ENCODE assay signal across 28 mouse cellular contexts in the genomic region with DNA sequence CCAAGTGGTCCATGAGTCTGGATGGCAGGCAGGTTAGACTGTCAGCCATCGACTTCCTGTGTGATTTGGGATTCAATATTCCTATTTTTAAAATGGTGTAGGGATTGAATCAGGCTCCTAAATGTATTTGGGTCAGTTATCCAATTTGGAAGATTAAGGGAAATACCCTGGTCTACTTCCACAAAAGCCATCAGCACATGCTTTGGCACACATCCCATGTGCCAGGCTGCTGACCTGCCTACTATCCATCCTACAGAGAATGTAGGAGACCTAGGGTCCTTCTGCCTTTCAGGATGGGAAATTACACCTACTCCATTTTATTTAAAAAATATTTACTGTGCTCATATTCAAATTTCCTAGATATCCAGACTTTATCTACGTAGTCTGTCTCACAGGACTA. TPM values are rescaled to one million over a fixed set of nuclear protein-coding genes. Genes with fewer than 3 reads are reported as not detected.
A peak's percentile ranks its signal among the peaks of the same experiment; 100 is the strongest.
DNase-seq lines count a peak whose midpoint lies in the region; ATAC-seq lines count a peak whose summit lies in the region.
"Had no signal": no experiment of that assay in that cellular context is flagged by ENCODE, and none has a peak within 500 bp of the region (broad histone marks: within the 10 kb centered on the region; RNA-seq: fewer than 3 reads in every experiment).

No protein-coding gene starts in this region.

- WGBS in hindbrain, embryonic 14.5 days = 89% methylated on average over 2 of the region's 2 CpGs
- 82% methylated on average over 2 of the region's 2 CpGs for WGBS in hindbrain, embryonic 11.5 days
- 86% methylated on average over 2 of the region's 2 CpGs for WGBS in neural tube, embryonic 12.5 days
- WGBS in neural tube, embryonic 15.5 days = 81% methylated on average over 2 of the region's 2 CpGs

- H3K9me3 ChIP-seq in hindbrain, embryonic 14.5 days (ENCODE audit: control insufficient read depth, low read length) = 0 out of 2 replicates have a peak, but pooled peaks cover 2% of the 10 kb centered on the region
- no peaks in the 10 kb centered on the region for H3K9me3 ChIP-seq in hindbrain, embryonic 11.5 days (ENCODE audit: control insufficient read depth, low read length)
- H3K9me3 ChIP-seq in neural tube, embryonic 12.5 days = no peaks in the 10 kb centered on the region
- H3K9me3 ChIP-seq in neural tube, embryonic 15.5 days (replicated peaks) = no peaks in the 10 kb centered on the region
- H3K9me3 ChIP-seq: forebrain, embryonic 10.5 days; forebrain, embryonic 13.5 days had no signal

- H3K36me3 ChIP-seq in hindbrain, embryonic 14.5 days (replicated peaks; ENCODE audit: control insufficient read depth, insufficient read depth) = no peaks in the 10 kb centered on the region
- no peaks in the 10 kb centered on the region for H3K36me3 ChIP-seq in hindbrain, embryonic 11.5 days (ENCODE audit: control insufficient read depth, insufficient read depth, low read length)
- no peaks in the 10 kb centered on the region for H3K36me3 ChIP-seq in neural tube, embryonic 12.5 days
- no peaks in the 10 kb centered on the region for H3K36me3 ChIP-seq in neural tube, embryonic 15.5 days
- H3K36me3 ChIP-seq: forebrain, embryonic 10.5 days had no signal

- H3K27me3 ChIP-seq in hindbrain, embryonic 14.5 days (ENCODE audit: control insufficient read depth, insufficient read depth, low read length) = peaks cover 46% of the 10 kb centered on the region
- peaks cover 41% of the 10 kb centered on the region for H3K27me3 ChIP-seq in hindbrain, embryonic 11.5 days (ENCODE audit: control insufficient read depth, insufficient read depth, low read length)
- peaks cover 48% of the 10 kb centered on the region for H3K27me3 ChIP-seq in neural tube, embryonic 12.5 days (replicated peaks)
- peaks cover 46% of the 10 kb centered on the region for H3K27me3 ChIP-seq in neural tube, embryonic 15.5 days (replicated peaks)

- H3K9ac ChIP-seq in hindbrain, embryonic 14.5 days = no peak overlapping the region
- H3K9ac ChIP-seq in hindbrain, embryonic 11.5 days (ENCODE audit: low read depth, low read length) = no peak overlapping the region
- no peak overlapping the region for H3K9ac ChIP-seq in neural tube, embryonic 12.5 days
- no peak overlapping the region for H3K9ac ChIP-seq in neural tube, embryonic 15.5 days (replicated peaks)
- H3K9ac ChIP-seq: forebrain, embryonic 13.5 days had no signal

- 0 out of 2 replicates have a peak overlapping the region, but pooled peaks have one; percentile 0 for H3K4me3 ChIP-seq in hindbrain, embryonic 14.5 days (replicated peaks; ENCODE audit: low read length)
- no peak overlapping the region for H3K4me3 ChIP-seq in hindbrain, embryonic 11.5 days (ENCODE audit: low read depth, low read length)
- no peak overlapping the region for H3K4me3 ChIP-seq in neural tube, embryonic 12.5 days
- peak overlapping the region; percentile 47; the same call in 1 of the 2 replicates for H3K4me3 ChIP-seq in neural tube, embryonic 15.5 days (replicated peaks)
- H3K4me3 ChIP-seq: forebrain, embryonic 10.5 days; forebrain, embryonic 13.5 days had no signal

- peak; percentile 32 for DNase-seq in cerebellum, adult 9-11 months
- no peak for DNase-seq in cerebellum, adult 8-10 months
- no peak for DNase-seq in hindbrain, embryonic 14.5 days (ENCODE audit: low spot score)
- DNase-seq in hindbrain, embryonic 11.5 days (ENCODE audit: low spot score) = no peak
- DNase-seq in neural tube, embryonic 10.5 days (ENCODE audit: extremely low spot score, low spot score) = no peak
- DNase-seq: adrenal gland, adult 2 months; adrenal gland, postnatal 14 days; gastrocnemius, postnatal 10 days; gastrocnemius, postnatal 36 days; heart, adult 11 months; kidney, adult 18-20 months had no signal

- H3K27ac ChIP-seq in hindbrain, embryonic 14.5 days = no peak overlapping the region
- no peak overlapping the region for H3K27ac ChIP-seq in hindbrain, embryonic 11.5 days (ENCODE audit: low read depth, low read length)
- H3K27ac ChIP-seq in neural tube, embryonic 12.5 days = no peak overlapping the region
- no peak overlapping the region for H3K27ac ChIP-seq in neural tube, embryonic 15.5 days (replicated peaks)
- H3K27ac ChIP-seq: forebrain, embryonic 10.5 days; forebrain, embryonic 13.5 days had no signal

- no peak for ATAC-seq in hindbrain, embryonic 14.5 days (ENCODE audit: low FRiP score)
- no peak for ATAC-seq in hindbrain, embryonic 11.5 days (ENCODE audit: low FRiP score)
- no peak for ATAC-seq in neural tube, embryonic 12.5 days (ENCODE audit: low FRiP score, low read depth)
- ATAC-seq in neural tube, embryonic 15.5 days (ENCODE audit: low FRiP score) = no peak
- no peak for ATAC-seq in granulocyte monocyte progenitor cell, adult 5-6 weeks (replicated peaks; ENCODE audit: poor library complexity, severe bottlenecking)
- ATAC-seq: CD4-positive, CD25-positive, alpha-beta regulatory T cell, adult 4 months; forebrain, embryonic 13.5 days; forebrain, embryonic 16.5 days; inflammation-experienced regulatory T-cells, adult 6 months; intestine, embryonic 16.5 days had no signal

- H3K4me2 ChIP-seq in hindbrain, embryonic 14.5 days (replicated peaks) = peak overlapping the region; percentile 45
- no peak overlapping the region for H3K4me2 ChIP-seq in hindbrain, embryonic 11.5 days (replicated peaks; ENCODE audit: low read depth, low read length)
- peak overlapping the region; percentile 66; the same call in 1 of the 2 replicates for H3K4me2 ChIP-seq in neural tube, embryonic 12.5 days (replicated peaks)
- H3K4me2 ChIP-seq in neural tube, embryonic 15.5 days = peak overlapping the region; percentile 56
- H3K4me2 ChIP-seq: forebrain, embryonic 13.5 days; heart, embryonic 11.5 days had no signal

- H3K4me1 ChIP-seq in hindbrain, embryonic 14.5 days (replicated peaks; ENCODE audit: control insufficient read depth, insufficient read depth, low read length) = 0 out of 2 replicates have a peak, but pooled peaks cover 3% of the 10 kb centered on the region
- peaks cover 8% of the 10 kb centered on the region; the same call in 1 of the 2 replicates for H3K4me1 ChIP-seq in hindbrain, embryonic 11.5 days (replicated peaks; ENCODE audit: control insufficient read depth, insufficient read depth, low read length)
- H3K4me1 ChIP-seq in neural tube, embryonic 12.5 days = peaks cover 19% of the 10 kb centered on the region
- H3K4me1 ChIP-seq in neural tube, embryonic 15.5 days = peaks cover 25% of the 10 kb centered on the region

RNA-seq across cellular contexts. Expression of a gene that starts 4.0 kb away (rescaled TPM):
- polyA plus RNA-seq in hindbrain, embryonic 14.5 days (2014; fragmentation: Nextera tagmentation; extraction: Ambion mirVana) = 21.2 and 23.0 TPM in 2 replicates
- 12.9 and 19.0 TPM in 2 replicates for polyA plus RNA-seq in hindbrain, embryonic 11.5 days (2014; fragmentation: Nextera tagmentation; extraction: Ambion mirVana)
- polyA plus RNA-seq in neural tube, embryonic 12.5 days (2016; fragmentation: Nextera tagmentation; extraction: Ambion mirVana) = 64.6 and 83.5 TPM in 2 replicates
- 20.3 and 23.2 TPM in 2 replicates for polyA plus RNA-seq in neural tube, embryonic 15.5 days (2015; fragmentation: Nextera tagmentation; extraction: Ambion mirVana)
- total RNA-seq in granulocyte monocyte progenitor cell, adult 5-6 weeks (2014; fragmentation: Nextera tagmentation) = not detected in 2 replicates
- not detected in 2 replicates for total RNA-seq in granulocyte monocyte progenitor cell, adult 5-6 weeks (2017)
- total RNA-seq: adrenal gland, postnatal 14 days; gastrocnemius, adult 18-20 months; gastrocnemius, postnatal 10 days; gastrocnemius, postnatal 36 days; heart, adult 8-10 months; heart, postnatal 25 days; hematopoietic stem cell, adult 5-6 weeks; MEL had no signal
- polyA plus RNA-seq: C2C12; CD4-positive, CD25-positive, alpha-beta regulatory T cell, adult 4 months; forebrain, embryonic 10.5 days; forebrain, embryonic 13.5 days; forebrain, embryonic 16.5 days; heart, embryonic 11.5 days; heart, postnatal 0 days; inflammation-experienced regulatory T-cells, adult 6 months; intestine, embryonic 16.5 days had no signal

RNA-seq across cellular contexts. Expression of a gene that starts 44.4 kb away (rescaled TPM):
- polyA plus RNA-seq in hindbrain, embryonic 14.5 days (2014; fragmentation: Nextera tagmentation; extraction: Ambion mirVana) = 418 and 450 TPM in 2 replicates
- 962 and 974 TPM in 2 replicates for polyA plus RNA-seq in hindbrain, embryonic 11.5 days (2014; fragmentation: Nextera tagmentation; extraction: Ambion mirVana)
- polyA plus RNA-seq in neural tube, embryonic 12.5 days (2016; fragmentation: Nextera tagmentation; extraction: Ambion mirVana) = 614 and 622 TPM in 2 replicates
- 369 and 576 TPM in 2 replicates for polyA plus RNA-seq in neural tube, embryonic 15.5 days (2015; fragmentation: Nextera tagmentation; extraction: Ambion mirVana)
- total RNA-seq in granulocyte monocyte progenitor cell, adult 5-6 weeks (2014; fragmentation: Nextera tagmentation) = 2,328 and 2,367 TPM in 2 replicates
- total RNA-seq in granulocyte monocyte progenitor cell, adult 5-6 weeks (2017) = 3,358 and 3,800 TPM in 2 replicates

Comparison
In these comparisons a context has a peak if more than half of its experiments do, and no peak if none do; other contexts are left out.
1. H3K4me3 ChIP-seq: peak in hindbrain, embryonic 14.5 days (single experiment) and neural tube, embryonic 15.5 days (single experiment); none in hindbrain, embryonic 11.5 days (single experiment) and neural tube, embryonic 12.5 days (single experiment).